Mouse (Mus musculus) hindbrain, embryonic 14.5 days (tissue): ENCODE results near the gene Nckap5. TPM values are rescaled to one million over a fixed set of nuclear protein-coding genes. Genes with fewer than 3 reads are reported as not detected.

Source experiments
- ATAC-seq: fragments of 200-750 bp; cut with Nextera tagmentation; 2 replicates; pipeline ENCODE4 v1.8.0; 2017; ENCODE audit warnings: moderate number of reproducible peaks, mild to moderate bottlenecking, moderate TSS enrichment, moderate library complexity; ENCODE audit not compliant: low FRiP score
- DNase-seq: peaks from one replicate; pipeline ENCODE4 v3.0.0-alpha.2; 2015; ENCODE audit warnings: low spot score
- H3K27ac ChIP-seq: fragments of 300-500 bp; sonication (generic); 2 replicates; pipeline ENCODE4 v1.5.1; 2014; ENCODE audit warnings: mild to moderate bottlenecking, moderate library complexity
- H3K27me3 ChIP-seq: fragments of 300-500 bp; sonication (generic); 2 replicates; pipeline ENCODE4 v1.6.1; 2014; ENCODE audit warnings: mild to moderate bottlenecking, low read length, mixed read lengths; ENCODE audit not compliant: control insufficient read depth, insufficient read depth
- H3K36me3 ChIP-seq: fragments of 300-500 bp; sonication (generic); replicated peaks from 2 replicates; pipeline ENCODE4 v1.6.1; 2014; ENCODE audit not compliant: control insufficient read depth, insufficient read depth
- H3K4me1 ChIP-seq: fragments of 300-500 bp; sonication (generic); replicated peaks from 2 replicates; pipeline ENCODE4 v1.6.1; 2014; ENCODE audit warnings: antibody characterized with exemption, low read length, mixed read lengths; ENCODE audit not compliant: control insufficient read depth, insufficient read depth
- H3K4me2 ChIP-seq: fragments of 300-500 bp; sonication (generic); replicated peaks from 2 replicates; pipeline ENCODE4 v1.6.1; 2014; ENCODE audit warnings: mild to moderate bottlenecking, moderate library complexity
- H3K4me3 ChIP-seq: fragments of 300-500 bp; sonication (generic); replicated peaks from 2 replicates; pipeline ENCODE4 v1.5.1; 2014; ENCODE audit warnings: mild to moderate bottlenecking, low read length
- H3K9ac ChIP-seq: fragments of 300-500 bp; sonication (generic); 2 replicates; pipeline ENCODE4 v1.6.1; 2014
- H3K9me3 ChIP-seq: fragments of 300-500 bp; sonication (generic); 2 replicates; pipeline ENCODE4 v1.6.1; 2016; ENCODE audit warnings: low read length; ENCODE audit not compliant: control insufficient read depth
- WGBS: fragments of 180-500 bp; shearing (Covaris S2); extraction: QIAGEN DNeasy Blood & Tissue Kit; methylation state at CpG from one replicate; pipeline ENCODE4 v1.1.7; 2014; 5-methylcytosine and 5-hydroxymethylcytosine counted together
- polyA plus RNA-seq: library from polyadenylated mRNA; unstranded; fragments of >200 nt; fragmentation: Nextera tagmentation; extraction: Ambion mirVana; gene quantifications from 2 replicates; pipeline ENCODE4 v1.2.1, GENCODE M21; 2014

Gene Nckap5
- polyA plus RNA-seq, 1 experiment from 2014 or later, result 14.1 TPM

DNA sequence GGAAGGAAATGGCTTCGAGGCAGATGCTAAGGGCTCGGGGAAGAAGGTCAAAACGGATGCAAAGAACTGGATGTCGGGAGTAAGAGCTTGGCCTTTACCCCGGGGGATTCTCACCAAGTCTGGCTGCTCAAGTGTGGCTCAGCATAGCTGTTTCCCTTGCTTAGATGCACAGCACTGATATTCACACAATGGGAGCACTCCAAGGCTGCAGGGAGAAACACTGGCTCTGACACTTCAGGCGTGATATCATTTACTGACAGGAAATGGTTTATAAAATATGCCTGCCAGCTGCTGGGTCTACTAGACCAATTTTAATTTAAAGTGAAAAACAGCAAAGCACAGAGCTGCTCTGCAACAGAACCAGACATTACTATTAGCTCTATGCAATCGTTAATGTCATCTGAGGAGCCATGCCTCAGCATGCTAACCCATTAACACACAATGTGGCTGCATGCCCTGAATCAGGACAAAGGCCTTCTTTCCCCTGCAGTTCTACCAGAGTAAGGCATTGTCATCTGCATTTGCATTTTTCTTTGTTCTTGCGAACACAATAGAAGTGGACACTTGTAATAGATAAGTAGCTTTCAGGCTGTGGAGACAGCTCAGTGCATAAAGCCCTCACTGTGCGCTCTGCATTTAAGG lies 453.1 kb downstream of the Nckap5 start:
- H3K9ac ChIP-seq, result no peak overlapping the region
- H3K4me1 ChIP-seq, result no peaks in the 10 kb centered on the region; the same call in 1 of the 2 replicates
- WGBS, result 61% methylated on average over 9 of the region's 9 CpGs
- no peaks in the 10 kb centered on the region for H3K27me3 ChIP-seq
- H3K9me3 ChIP-seq, result no peaks in the 10 kb centered on the region
- no peak for ATAC-seq
- H3K36me3 ChIP-seq, result no peaks in the 10 kb centered on the region
- no peak overlapping the region for H3K4me3 ChIP-seq
- DNase-seq, result no peak
- H3K27ac ChIP-seq, result no peak overlapping the region; the same call in 1 of the 2 replicates
- no peak overlapping the region for H3K4me2 ChIP-seq

DNA sequence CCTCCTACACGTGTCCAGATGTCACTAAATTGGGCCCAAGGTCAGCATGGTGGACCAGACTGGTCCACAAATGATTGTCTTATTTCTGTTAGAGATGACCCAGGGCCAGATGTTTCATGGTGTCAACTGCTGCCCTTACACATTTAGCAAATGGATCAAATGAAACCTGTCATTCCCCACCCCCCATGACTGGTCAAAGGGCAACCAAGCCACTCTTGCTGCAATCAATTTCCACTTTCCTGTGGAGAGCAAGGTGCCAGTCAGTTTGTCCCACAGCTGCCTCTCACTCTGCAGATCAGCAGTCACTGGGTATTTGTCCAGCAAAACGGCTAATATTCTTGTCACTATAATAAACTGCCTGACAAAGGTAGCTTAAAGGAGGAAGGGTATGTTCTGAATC lies 463.9 kb downstream of the Nckap5 start:
- no peak overlapping the region for H3K27ac ChIP-seq
- H3K9ac ChIP-seq, result no peak overlapping the region
- H3K27me3 ChIP-seq, result no peaks in the 10 kb centered on the region
- WGBS, result 67% methylated on average over 2 of the region's 2 CpGs
- DNase-seq (no peak), ATAC-seq (no peak)
- H3K4me1 ChIP-seq, result no peaks in the 10 kb centered on the region
- no peaks in the 10 kb centered on the region for H3K36me3 ChIP-seq
- H3K4me2 ChIP-seq, result no peak overlapping the region
- no peak overlapping the region for H3K4me3 ChIP-seq
- H3K9me3 ChIP-seq, result no peaks in the 10 kb centered on the region

DNA sequence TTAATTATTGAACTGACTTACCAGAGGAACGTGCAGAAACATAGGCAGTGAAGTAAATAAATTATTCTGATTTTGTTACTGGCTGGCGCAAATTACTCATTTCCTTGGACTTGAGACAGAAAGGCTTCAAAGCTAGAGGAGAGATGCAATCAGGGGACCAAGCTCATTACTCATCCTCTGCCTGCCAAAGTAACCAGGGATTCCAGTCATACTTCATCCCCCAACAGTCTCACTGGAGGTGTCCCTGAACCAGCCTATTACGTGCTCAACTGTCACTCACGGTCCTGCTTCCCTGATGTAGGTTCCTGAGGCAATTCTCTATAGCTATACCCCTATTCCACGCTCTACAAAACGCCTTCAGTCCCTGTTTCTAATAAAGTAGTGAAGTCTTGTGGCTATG lies 466.0 kb downstream of the Nckap5 start:
- ATAC-seq (no peak), DNase-seq (no peak)
- Histone ChIP-seq H3K27ac (no peak overlapping the region), H3K36me3 (no peaks in the 10 kb centered on the region), H3K9me3 (no peaks in the 10 kb centered on the region), H3K4me3 (no peak overlapping the region), H3K4me1 (no peaks in the 10 kb centered on the region; the same call in 1 of the 2 replicates), H3K9ac (no peak overlapping the region), H3K27me3 (no peaks in the 10 kb centered on the region), H3K4me2 (no peak overlapping the region)
- WGBS, result 71% methylated on average over 6 of the region's 6 CpGs

DNA sequence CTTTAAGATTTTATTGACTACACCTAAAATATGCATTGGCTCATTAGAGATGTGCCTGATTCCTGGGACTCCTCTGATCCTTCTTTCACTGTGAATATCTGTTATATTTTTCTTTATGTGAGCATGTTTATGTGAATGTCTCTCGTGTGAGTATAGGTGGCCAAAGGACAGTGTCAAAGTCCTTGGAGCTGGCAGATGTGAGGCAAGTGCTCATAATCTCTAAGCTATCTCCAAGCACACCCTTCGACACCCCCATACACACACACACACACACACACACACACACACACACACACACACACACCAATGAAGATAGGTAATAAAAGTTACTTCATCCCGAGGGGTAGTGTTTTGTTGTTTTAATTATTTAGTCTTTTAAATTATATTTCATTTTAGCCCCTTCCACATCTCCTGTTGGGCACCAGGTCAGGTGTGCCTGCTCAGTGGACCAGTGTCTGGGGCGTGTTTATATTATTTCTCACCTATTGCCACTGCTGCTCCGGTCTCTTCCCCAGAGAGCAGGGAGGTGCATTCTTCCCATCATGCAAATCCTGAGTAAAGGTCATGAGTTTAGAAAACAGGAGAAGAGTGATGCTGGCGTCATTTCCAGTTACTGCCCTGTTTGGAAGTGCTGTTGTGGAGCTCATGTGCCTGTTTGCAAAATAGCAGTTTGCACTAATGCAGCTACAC lies 469.9 kb downstream of the Nckap5 start:
- H3K27ac ChIP-seq, result no peak overlapping the region
- H3K4me3 ChIP-seq, result no peak overlapping the region
- no peaks in the 10 kb centered on the region for H3K27me3 ChIP-seq
- H3K9ac ChIP-seq, result no peak overlapping the region
- H3K36me3 ChIP-seq, result no peaks in the 10 kb centered on the region
- H3K4me1 ChIP-seq, result no peaks in the 10 kb centered on the region; the same call in 1 of the 2 replicates
- H3K4me2 ChIP-seq, result no peak overlapping the region
- DNase-seq (no peak), ATAC-seq (no peak)
- WGBS, result 92% methylated on average over 6 of the region's 6 CpGs
- H3K9me3 ChIP-seq, result no peaks in the 10 kb centered on the region

DNA sequence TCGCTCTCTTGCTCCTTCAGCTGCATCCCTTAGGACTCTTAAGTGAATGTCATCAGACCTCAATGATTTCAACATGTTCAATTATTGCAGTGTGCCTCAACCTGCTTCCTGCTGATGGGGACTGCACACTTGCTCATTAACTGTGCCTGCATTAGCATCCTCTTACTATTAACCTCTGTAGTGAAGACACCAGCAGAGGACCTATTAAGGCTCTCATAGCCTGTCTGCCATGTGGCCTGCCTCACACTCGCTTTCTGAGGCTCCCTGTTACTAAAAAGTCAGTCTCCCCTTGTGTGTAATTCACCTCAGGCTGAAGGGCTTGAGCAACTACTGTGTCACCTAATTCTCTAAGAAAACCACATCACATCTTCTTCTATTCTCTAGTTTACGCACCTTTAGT lies 470.5 kb downstream of the Nckap5 start:
- Histone ChIP-seq H3K27ac (no peak overlapping the region), H3K27me3 (no peaks in the 10 kb centered on the region), H3K9me3 (no peaks in the 10 kb centered on the region), H3K4me3 (no peak overlapping the region), H3K36me3 (no peaks in the 10 kb centered on the region), H3K9ac (no peak overlapping the region), H3K4me2 (no peak overlapping the region), H3K4me1 (no peaks in the 10 kb centered on the region; the same call in 1 of the 2 replicates)
- WGBS, result 74% methylated on average over 3 of the region's 3 CpGs
- ATAC-seq, result no peak
- DNase-seq, result no peak

DNA sequence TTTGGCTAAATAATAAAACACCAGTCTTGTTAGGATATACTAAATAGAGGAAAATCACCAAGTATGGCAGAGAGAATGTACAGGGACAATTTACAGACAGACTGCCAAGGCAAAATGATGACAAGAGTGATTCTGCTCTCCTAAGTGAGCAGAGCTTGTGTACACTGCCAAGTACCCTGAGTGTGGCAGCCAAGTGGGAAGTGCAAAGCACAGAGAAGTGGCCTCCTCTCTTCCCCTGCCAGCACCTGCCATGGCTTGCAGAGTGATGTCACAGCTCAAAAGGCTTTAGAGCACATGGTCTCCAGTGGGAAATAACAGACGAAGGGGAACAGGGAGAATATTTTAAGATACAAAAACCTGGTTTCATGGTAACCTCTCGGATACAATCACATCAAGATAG lies 488.8 kb downstream of the Nckap5 start:
- 78% methylated on average over 2 of the region's 2 CpGs for WGBS
- no peaks in the 10 kb centered on the region for H3K36me3 ChIP-seq
- DNase-seq, result no peak
- H3K27me3 ChIP-seq, result no peaks in the 10 kb centered on the region
- no peak overlapping the region for H3K27ac ChIP-seq
- no peaks in the 10 kb centered on the region for H3K4me1 ChIP-seq
- H3K4me2 ChIP-seq, result no peak overlapping the region
- H3K4me3 ChIP-seq, result no peak overlapping the region
- no peak overlapping the region for H3K9ac ChIP-seq
- H3K9me3 ChIP-seq, result no peaks in the 10 kb centered on the region
- ATAC-seq, result no peak

DNA sequence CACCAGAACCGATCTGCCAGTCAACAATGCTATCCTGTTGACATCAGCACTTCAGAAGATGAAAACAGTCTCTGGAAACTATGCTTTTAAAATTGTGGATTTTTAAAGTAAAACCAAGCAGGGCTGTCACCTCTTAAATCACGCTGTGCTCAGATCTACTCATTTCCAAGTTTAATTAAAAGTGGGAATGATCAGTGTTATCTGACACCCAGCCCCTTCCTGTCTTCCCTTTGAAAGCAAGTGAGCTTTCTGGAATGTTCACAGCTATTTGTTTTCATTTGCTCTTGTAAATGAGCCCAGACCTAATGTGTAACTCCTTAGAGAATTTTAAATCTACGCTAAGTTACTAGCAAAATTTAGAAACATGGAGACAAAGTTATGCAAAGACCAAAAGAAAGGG lies 491.3 kb downstream of the Nckap5 start:
- Histone ChIP-seq H3K4me3 (no peak overlapping the region), H3K27ac (no peak overlapping the region), H3K4me1 (no peaks in the 10 kb centered on the region), H3K4me2 (no peak overlapping the region), H3K36me3 (no peaks in the 10 kb centered on the region), H3K9me3 (no peaks in the 10 kb centered on the region), H3K27me3 (no peaks in the 10 kb centered on the region), H3K9ac (no peak overlapping the region)
- DNase-seq (no peak), ATAC-seq (no peak)
- WGBS, result 80% methylated on average over 3 of the region's 3 CpGs

DNA sequence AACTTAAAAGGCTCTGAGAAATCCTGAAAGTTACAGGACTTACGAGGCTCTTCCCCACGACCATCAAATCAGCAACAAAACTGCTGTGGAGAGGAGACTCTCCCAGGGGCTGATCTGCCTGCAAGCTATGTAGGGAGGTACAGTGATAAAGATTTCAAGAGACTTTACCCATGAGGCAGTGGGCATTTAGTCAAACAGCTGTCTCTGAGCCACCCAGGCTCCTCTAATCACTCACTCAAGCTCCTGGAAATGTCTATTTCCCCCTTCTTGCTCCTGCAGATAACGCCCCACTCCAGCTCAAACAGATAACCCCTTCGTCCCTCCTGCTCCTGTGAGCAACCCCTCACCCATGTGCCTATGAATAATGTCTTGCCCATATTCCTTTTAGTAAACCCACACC lies 496.4 kb downstream of the Nckap5 start:
- no peak for ATAC-seq
- Histone ChIP-seq H3K27ac (no peak overlapping the region), H3K27me3 (no peaks in the 10 kb centered on the region), H3K36me3 (no peaks in the 10 kb centered on the region), H3K9me3 (no peaks in the 10 kb centered on the region), H3K9ac (no peak overlapping the region), H3K4me1 (no peaks in the 10 kb centered on the region), H3K4me2 (no peak overlapping the region), H3K4me3 (no peak overlapping the region)
- DNase-seq, result no peak
- 96% methylated on average over 4 of the region's 4 CpGs for WGBS

DNA sequence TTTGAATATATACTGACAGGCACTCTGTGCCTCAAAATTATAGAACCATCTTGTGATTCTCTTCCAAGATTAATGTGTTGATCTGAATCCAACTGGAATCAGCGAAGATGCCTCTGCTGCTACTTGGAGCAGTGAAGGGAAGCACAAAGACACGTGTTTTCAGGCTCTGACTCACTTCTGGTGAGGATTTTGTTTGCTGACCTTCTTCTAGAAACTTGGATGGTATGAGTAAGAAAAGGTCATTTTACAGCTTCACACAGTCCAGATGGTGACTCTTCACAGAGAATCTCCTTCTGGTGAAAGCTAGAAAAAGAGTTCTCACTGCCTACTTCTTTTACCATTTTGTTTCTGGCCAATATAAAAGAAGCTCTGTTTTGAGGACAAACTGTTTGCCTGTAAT lies 498.6 kb downstream of the Nckap5 start:
- Histone ChIP-seq H3K27ac (no peak overlapping the region), H3K4me2 (no peak overlapping the region), H3K9me3 (no peaks in the 10 kb centered on the region), H3K4me1 (no peaks in the 10 kb centered on the region), H3K27me3 (no peaks in the 10 kb centered on the region), H3K36me3 (no peaks in the 10 kb centered on the region), H3K4me3 (no peak overlapping the region), H3K9ac (no peak overlapping the region)
- ATAC-seq (no peak), DNase-seq (no peak)
- 78% methylated on average over 2 of the region's 2 CpGs for WGBS
